Mouse (Mus musculus) B cell, adult 2 months (primary cell): ENCODE measurements around the gene Cep57l1.

ENCODE experiments used
- DNase-seq, 2 experiments: peaks; one replicate each; pipeline ENCODE4 v3.0.0; 2022

The Cep57l1 gene

DNA sequence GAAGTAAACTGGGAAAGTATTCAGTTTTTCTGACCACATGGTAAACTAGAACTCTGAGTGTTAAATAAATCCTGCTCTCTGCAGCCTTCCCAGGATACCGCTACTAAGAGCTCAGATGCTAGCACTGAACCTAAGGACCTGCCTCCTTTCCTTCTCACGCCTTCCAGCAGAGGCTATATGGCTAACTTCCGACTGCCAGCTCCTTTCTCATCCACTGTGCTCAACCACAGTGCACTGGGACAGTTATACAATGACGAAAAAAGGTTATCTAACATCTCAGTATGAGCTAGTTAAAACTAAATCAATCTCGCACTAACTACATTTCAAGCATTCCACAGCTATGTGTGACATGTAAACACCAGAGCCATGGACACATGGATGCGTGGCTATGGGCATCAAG, 134.4 kb downstream of the Cep57l1 start:
- no peak for DNase-seq

DNA sequence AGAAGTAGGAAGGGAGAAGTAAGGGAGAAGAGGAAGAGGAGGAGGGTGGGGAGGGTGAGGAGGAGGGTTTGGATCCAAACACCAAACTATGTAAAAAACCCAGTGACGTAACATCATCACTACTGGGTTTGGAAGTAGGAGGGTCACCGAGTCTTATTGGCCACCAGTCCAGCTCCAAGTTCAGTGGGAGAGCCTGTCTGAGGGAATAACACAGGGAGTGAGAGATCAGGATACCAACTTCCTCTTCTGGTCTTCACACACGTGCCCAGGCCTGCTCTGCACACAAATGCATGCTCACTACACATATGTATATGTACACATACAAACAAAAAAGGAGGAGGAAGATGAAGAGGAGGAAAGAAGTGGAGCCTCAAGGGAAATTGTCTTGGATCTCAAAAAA, 135.3 kb downstream of the Cep57l1 start:
- DNase-seq, result no peak

- DNase-seq, result no peak
Measured at GRCm38 (mm10) chr10:41670196-41670595, 139.5 kb downstream of the Cep57l1 start.
